Mouse (Mus musculus): ENCODE measurements around the gene Xrcc1.

DNA sequence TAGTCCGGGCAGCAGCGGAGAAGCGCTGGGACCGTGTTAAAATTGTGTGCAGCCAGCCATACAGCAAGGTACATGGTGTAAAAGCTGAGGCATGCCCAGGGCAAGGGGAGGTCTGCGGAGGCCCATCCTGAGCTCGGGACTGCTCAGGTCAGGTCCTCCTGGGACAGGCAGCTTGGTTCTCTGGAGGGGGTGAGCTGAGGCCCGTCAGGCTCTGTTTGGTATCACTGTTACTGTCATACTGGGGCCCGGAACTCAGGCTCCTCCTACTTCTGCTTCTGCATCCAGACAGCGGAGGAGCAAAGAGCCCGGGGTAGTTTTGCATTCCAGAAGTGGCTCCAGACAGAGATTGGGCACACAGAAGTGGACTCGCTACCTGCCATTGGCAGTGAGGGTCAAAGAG is 19.5 kb downstream of the Xrcc1 start:
- TF ChIP-seq CTCF (IDR thresholded peaks at IDR 0.05; ENCODE audit: low read depth, low read length) (no peak), POLR2A (IDR thresholded peaks at IDR 0.05; ENCODE audit: extremely low read depth, insufficient read depth, low read length) (no peak)
